Mouse (Mus musculus) adrenal gland, postnatal 4 days (tissue): ENCODE results near the gene Vmn2r105. TPM values are rescaled to one million over a fixed set of nuclear protein-coding genes. Genes with fewer than 3 reads are reported as not detected.

Experiments
- DNase-seq, 2 experiments: peaks; one replicate each; pipeline ENCODE4 v3.0.0; 2021 to 2022; ENCODE audit warnings: low spot score in 2 of 2, mixed read lengths in 2 of 2
- long read RNA-seq, 2 experiments: library from polyadenylated mRNA; stranded (forward); transcript quantifications; one replicate each; pipeline ENCODE4 v2.0.0; 2021
- total RNA-seq, 2 experiments: library from RNA; stranded (reverse); gene quantifications; 2 replicates each; pipeline ENCODE4 v1.2.3; 2021

Gene Vmn2r105
- total RNA-seq = not detected
- long read RNA-seq, experiment 1 = 0 reads
- long read RNA-seq, experiment 2 = 0 reads

- DNase-seq = no peak
Observed at GRCm38 (mm10) chr17:20234952-20235351, at the start of gene Vmn2r105. Vmn2r105 (minus strand) TSS chr17:20235052.

DNA sequence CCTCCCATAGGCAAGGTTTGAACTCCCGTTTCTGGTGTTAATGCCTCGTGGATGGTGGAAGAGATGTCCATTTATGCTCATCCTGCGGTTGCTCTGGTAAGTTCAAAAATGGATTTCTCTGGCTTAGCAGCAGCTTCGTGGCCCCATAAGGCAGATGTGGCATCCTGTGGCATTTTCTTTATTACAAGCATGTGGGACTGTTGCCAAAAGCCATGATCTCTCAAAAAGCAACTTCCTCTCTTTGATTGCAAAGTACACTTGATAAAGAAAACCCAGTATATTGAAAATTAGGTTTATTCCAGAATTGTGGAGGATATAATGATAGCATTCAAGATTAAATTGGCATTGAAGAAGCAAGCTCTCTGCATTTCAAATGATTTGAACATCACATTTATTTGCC lies 20.7 kb upstream of the Vmn2r105 start:
- no peak for DNase-seq

GRCm38 (mm10) chr17:20182997-20183396 lies 51.9 kb downstream of the Vmn2r105 start, which contains the start of gene Fpr-rs6:
Fpr-rs6 (minus strand) TSS chr17:20183097.
- no peak for DNase-seq

Other genes starting within 250 kb of the Vmn2r105 start
- not detected for gene Vmn2r104, start 186.7 kb downstream of the Vmn2r105 start, total RNA-seq
- gene Fpr-rs7, start 120.8 kb downstream of the Vmn2r105 start, total RNA-seq = not detected
- gene Fpr-rs6, start 52.0 kb downstream of the Vmn2r105 start, total RNA-seq = not detected
- not detected for gene Vmn2r106, start 50.5 kb upstream of the Vmn2r105 start, total RNA-seq
- gene Vmn2r107, start 110.2 kb upstream of the Vmn2r105 start, total RNA-seq = not detected
- not detected for gene Vmn1r224, start 179.1 kb upstream of the Vmn2r105 start, total RNA-seq
- gene Vmn2r108, start 246.3 kb upstream of the Vmn2r105 start, total RNA-seq = not detected